Mouse (Mus musculus) embryonic fibroblast, embryonic 13.5 days (primary cell): ENCODE results near the gene Col4a1. TPM values are rescaled to one million over a fixed set of nuclear protein-coding genes. Genes with fewer than 3 reads are reported as not detected.

Experiments
- H3K27ac ChIP-seq: 2 replicates; pipeline ENCODE4 v1.5.1; 2012; ENCODE audit warnings: low read length, control low read depth, inconsistent platforms; ENCODE audit not compliant: insufficient read depth
- H3K4me1 ChIP-seq: 2 replicates; pipeline ENCODE4 v1.6.1; 2011; ENCODE audit warnings: low read length; ENCODE audit not compliant: control insufficient read depth, insufficient read depth
- H3K4me3 ChIP-seq: 2 replicates; pipeline ENCODE4 v1.5.1; 2011; ENCODE audit warnings: mild to moderate bottlenecking, control low read depth, low read length; ENCODE audit not compliant: insufficient read depth
- CTCF ChIP-seq: IDR thresholded peaks from 2 replicates; pipeline ENCODE4 v1.5.1; 2011; ENCODE audit warnings: mild to moderate bottlenecking, control low read depth, low read length, moderate library complexity, borderline replicate concordance; ENCODE audit not compliant: insufficient read depth
- POLR2A ChIP-seq: IDR thresholded peaks from 2 replicates; pipeline ENCODE4 v1.6.1; 2011; ENCODE audit warnings: low read depth, mild to moderate bottlenecking, control low read depth, low read length, moderate library complexity
- polyA plus RNA-seq: library from polyadenylated mRNA; stranded (reverse); fragments of >200 nt; gene quantifications from 2 replicates; pipeline ENCODE4 v1.2.4, GENCODE M21; 2011; ENCODE audit warnings: low read depth; ENCODE audit not compliant: missing spikeins, insufficient read length

Col4a1 gene
- polyA plus RNA-seq, 1 experiment = 757 TPM

DNA sequence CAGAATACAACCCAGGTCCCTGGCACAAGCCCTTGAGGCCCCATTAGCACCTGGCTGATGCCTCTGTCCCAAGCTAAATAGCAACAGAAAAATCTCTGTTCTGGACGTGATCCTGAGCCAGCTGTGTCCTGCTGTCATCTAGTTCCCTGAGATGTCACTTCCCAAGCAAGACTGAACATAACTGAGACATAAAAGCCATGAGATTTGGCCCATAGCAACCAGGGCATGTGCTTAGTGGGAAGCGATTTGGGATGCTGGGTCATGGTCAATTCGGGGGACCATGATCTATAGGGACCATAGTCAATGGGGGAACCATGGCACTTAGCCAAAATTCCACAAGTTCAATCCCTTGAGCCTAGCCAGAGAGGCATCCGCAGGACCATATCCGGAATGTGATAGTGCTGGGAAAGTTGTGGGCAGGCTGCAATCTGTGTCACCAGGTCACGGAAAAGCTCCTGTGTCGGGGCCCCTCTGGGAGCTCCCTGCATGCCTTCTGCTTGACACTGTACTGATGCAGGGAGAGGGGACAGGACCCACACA is 60.3 kb downstream of the Col4a1 start:
- peaks cover 21% of the 10 kb centered on the region for H3K4me1 ChIP-seq
- no peak overlapping the region for H3K4me3 ChIP-seq
- TF ChIP-seq POLR2A = no peak
- TF ChIP-seq CTCF = no peak
- peak overlapping the region; percentile 20; the same call in 1 of the 2 replicates for H3K27ac ChIP-seq

DNA sequence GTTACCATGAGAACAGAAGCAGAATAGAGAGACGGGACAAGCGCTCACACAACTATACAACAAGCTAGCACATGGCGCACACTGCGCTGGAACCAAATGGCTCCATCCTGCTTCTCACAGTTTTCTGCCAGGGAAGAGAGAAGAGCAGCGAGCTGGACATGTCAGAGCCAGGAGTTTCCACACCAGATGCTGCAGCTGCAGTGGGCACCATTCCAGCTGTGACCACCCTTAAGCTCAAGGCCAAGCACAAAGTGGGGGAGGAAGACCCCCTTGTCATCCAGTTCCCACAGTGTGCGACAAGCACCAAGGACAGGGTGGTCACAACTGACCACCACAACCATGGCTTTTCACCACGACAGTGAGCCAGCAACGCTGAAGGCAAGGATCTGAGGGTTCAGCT is 62.5 kb downstream of the Col4a1 start:
- H3K27ac ChIP-seq = peak overlapping the region; percentile 25
- H3K4me1 ChIP-seq = peaks cover 21% of the 10 kb centered on the region
- no peak for TF ChIP-seq POLR2A
- TF ChIP-seq CTCF = no peak

DNA sequence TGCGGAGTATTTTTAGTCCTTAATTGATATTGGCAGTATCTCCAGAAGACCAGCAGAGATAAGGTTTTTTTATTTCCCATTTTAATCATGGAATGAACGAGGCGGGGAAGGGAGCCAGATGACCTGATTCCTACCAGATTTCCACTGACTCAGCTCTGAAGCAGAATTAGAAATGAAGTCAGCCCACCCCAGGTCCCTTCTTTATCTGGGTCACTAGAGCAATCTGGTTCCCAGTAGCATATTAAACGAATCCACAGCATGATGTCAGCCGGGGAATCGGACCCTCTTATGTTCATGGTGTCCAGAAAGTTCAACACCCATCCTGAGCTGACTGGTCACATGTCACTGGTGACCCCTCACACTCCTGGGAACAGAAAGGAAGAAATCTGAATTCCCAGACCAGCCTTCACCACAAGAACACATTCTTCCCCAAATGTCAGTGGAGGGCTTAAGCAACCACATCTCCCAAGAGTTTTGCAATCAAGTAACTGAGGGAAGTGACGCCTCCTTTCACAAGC is 63.0 kb downstream of the Col4a1 start:
- H3K27ac ChIP-seq = peak overlapping the region; percentile 34

More for the DNA sequence above, 62.5 kb downstream of the Col4a1 start:
- no peak overlapping the region for H3K4me3 ChIP-seq

DNA sequence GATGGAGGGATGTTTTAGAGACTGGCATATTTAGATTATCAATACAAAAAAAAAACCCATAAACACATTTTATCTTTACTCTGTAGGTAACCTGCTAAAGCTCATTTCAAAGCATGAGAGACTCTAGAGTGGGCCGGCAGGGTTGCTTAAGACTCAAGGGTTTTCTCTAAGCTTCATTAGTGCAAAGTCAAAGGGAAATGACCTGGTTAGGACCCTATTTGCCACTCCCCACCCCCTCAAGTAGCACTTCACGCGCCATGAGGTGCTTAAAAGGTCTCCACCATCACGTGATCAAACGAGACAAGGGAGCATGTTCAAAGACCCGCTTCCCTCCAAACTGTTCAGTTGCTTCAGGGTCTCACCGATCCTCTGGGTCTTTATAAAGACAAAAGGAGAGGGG is 63.9 kb downstream of the Col4a1 start:
- peak overlapping the region; percentile 6; the same call in 1 of the 2 replicates for H3K27ac ChIP-seq

More for the DNA sequence above, 63.0 kb downstream of the Col4a1 start:
- no peak overlapping the region for H3K4me3 ChIP-seq
- peaks cover 21% of the 10 kb centered on the region for H3K4me1 ChIP-seq
- TF ChIP-seq POLR2A (no peak), CTCF (no peak)

DNA sequence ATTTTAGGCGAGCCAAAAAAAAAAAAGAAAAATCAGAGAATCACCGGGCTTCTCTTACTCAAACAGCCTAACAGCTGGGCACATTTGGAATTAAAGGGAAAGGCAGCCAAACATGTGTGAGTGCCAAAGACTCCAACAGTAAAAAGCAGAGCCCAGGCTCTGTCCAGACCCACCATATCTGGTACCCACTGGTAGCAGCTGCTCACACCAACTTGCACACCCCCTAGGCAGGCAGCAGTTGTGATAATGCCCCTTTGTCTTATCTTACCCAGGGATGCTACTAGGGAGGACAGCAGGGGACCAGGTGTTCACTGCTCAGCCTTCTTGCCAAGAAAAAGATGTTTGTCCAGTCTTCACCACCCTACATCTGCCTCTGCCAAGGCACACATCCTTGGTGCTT is 71.1 kb downstream of the Col4a1 start:
- no peaks in the 10 kb centered on the region for H3K4me1 ChIP-seq
- no peak overlapping the region for H3K27ac ChIP-seq
- H3K4me3 ChIP-seq = no peak overlapping the region
- TF ChIP-seq CTCF (no peak), POLR2A (no peak)

More for the DNA sequence above, 63.9 kb downstream of the Col4a1 start:
- Histone ChIP-seq H3K4me1 (peaks cover 21% of the 10 kb centered on the region), H3K4me3 (no peak overlapping the region)
- TF ChIP-seq CTCF (no peak), POLR2A (no peak)

- no peaks in the 10 kb centered on the region for H3K4me1 ChIP-seq
- H3K27ac ChIP-seq = no peak overlapping the region
- TF ChIP-seq CTCF (no peak), POLR2A (no peak)
- no peak overlapping the region for H3K4me3 ChIP-seq
These were observed 77.8 kb downstream of the Col4a1 start for GRCm38 (mm10) chr8:11234879-11235210.

DNA sequence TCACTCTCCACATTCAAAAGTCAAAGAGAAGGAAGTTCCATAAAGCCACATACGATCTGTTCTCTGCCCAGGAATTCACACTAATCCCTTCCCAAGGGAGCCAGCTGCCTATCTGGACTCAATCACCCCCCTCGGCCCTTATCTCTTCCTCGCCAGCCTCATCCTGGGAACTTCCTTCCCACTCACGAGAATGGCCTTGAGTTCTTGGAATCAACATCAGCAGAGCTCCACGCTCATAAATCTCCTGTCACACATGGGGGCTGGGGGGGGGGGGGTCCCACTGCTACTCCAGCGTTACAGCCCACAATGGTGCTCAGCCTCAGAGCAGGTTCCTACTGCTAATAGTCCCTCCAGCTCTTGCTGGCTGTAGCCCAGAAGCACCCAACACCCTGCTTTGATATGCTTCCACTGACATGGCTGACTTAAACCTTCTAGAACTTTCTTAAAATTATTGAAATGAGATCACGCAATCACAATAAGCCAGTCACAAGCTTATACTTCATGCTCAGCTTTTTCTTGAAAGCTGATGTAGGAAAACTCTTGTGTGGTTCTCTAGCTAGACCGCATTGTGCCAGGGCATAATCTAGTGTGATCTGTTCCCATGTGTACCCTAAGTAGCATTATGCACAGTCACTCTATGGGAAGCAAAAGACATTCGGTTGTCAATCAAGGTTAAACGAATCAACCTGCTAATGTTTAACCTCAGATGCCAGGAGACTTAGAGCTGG is 78.3 kb downstream of the Col4a1 start:
- TF ChIP-seq CTCF = no peak
- no peak for TF ChIP-seq POLR2A
- no peaks in the 10 kb centered on the region for H3K4me1 ChIP-seq

DNA sequence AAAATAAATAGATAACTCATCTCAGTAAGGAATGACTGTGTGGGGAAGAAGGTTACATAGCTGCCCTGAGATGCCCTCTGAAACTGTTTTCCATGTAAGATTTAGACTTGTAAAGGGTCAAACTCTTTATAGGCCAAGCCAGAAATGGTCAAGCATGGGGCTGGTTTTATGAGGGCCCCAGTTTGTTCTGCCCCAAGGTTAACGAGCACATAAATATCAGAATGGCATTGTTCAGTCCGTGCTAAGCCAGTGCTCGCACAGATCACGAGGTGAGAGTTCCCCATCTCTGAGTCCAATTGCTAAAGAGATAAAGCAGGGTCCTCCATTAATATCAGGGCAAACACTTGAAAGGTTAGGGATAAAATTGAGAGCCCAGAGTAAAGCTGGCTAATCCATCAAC is 79.6 kb downstream of the Col4a1 start:
- TF ChIP-seq CTCF = no peak
- TF ChIP-seq POLR2A = no peak
- Histone ChIP-seq H3K4me1 (no peaks in the 10 kb centered on the region), H3K27ac (no peak overlapping the region), H3K4me3 (no peak overlapping the region)

More for the DNA sequence above, 78.3 kb downstream of the Col4a1 start:
- no peak overlapping the region for H3K4me3 ChIP-seq
- no peak overlapping the region for H3K27ac ChIP-seq

GRCm38 (mm10) chr8:11230277-11230676 is 82.3 kb downstream of the Col4a1 start:
- TF ChIP-seq CTCF (no peak), POLR2A (no peak)
- Histone ChIP-seq H3K27ac (no peak overlapping the region), H3K4me3 (no peak overlapping the region), H3K4me1 (no peaks in the 10 kb centered on the region)

- H3K4me3 ChIP-seq = no peak overlapping the region
- H3K4me1 ChIP-seq = no peaks in the 10 kb centered on the region
- no peak for TF ChIP-seq POLR2A
- TF ChIP-seq CTCF = no peak
- no peak overlapping the region for H3K27ac ChIP-seq
These were observed 85.2 kb downstream of the Col4a1 start for GRCm38 (mm10) chr8:11227421-11227820.
